Mouse (Mus musculus) neural tube, embryonic 13.5 days (tissue): ENCODE data around the gene AA792892. TPM values are rescaled to one million over a fixed set of nuclear protein-coding genes. Genes with fewer than 3 reads are reported as not detected.
"Not testable (repeated sequence)": the region's sequence is repeated elsewhere in the genome, so short reads cannot be mapped to it uniquely, and the experiment has no call there.

Source experiments
- ATAC-seq: fragments of 200-750 bp; cut with Nextera tagmentation; 2 replicates; pipeline ENCODE4 v1.8.0; 2017; ENCODE audit warnings: low read depth, mild to moderate bottlenecking, moderate TSS enrichment, moderate library complexity
- H3K27ac ChIP-seq: fragments of 300-500 bp; sonication (generic); replicated peaks from 2 replicates; pipeline ENCODE4 v1.5.1; 2015; ENCODE audit warnings: moderate library complexity, mild to moderate bottlenecking, inconsistent platforms
- H3K27me3 ChIP-seq: fragments of 300-500 bp; sonication (generic); 2 replicates; pipeline ENCODE4 v1.6.1; 2015; ENCODE audit warnings: mild to moderate bottlenecking, inconsistent platforms
- H3K36me3 ChIP-seq: fragments of 300-500 bp; sonication (generic); 2 replicates; pipeline ENCODE4 v1.6.1; 2015; ENCODE audit warnings: mild to moderate bottlenecking, inconsistent platforms
- H3K4me1 ChIP-seq: fragments of 300-500 bp; sonication (generic); replicated peaks from 2 replicates; pipeline ENCODE4 v1.6.1; 2015; ENCODE audit warnings: inconsistent platforms
- H3K4me2 ChIP-seq: fragments of 300-500 bp; sonication (generic); 2 replicates; pipeline ENCODE4 v1.6.1; 2015; ENCODE audit warnings: inconsistent platforms, mild to moderate bottlenecking, moderate library complexity
- H3K4me3 ChIP-seq: fragments of 300-500 bp; sonication (generic); 2 replicates; pipeline ENCODE4 v1.5.1; 2015; ENCODE audit warnings: mild to moderate bottlenecking, inconsistent platforms
- H3K9ac ChIP-seq: fragments of 300-500 bp; sonication (generic); 2 replicates; pipeline ENCODE4 v1.6.1; 2015; ENCODE audit warnings: moderate library complexity, mild to moderate bottlenecking, inconsistent platforms
- H3K9me3 ChIP-seq: fragments of 300-500 bp; sonication (generic); 2 replicates; pipeline ENCODE4 v1.6.1; 2016; ENCODE audit warnings: inconsistent platforms
- WGBS: fragments of 180-500 bp; shearing (Covaris S2); methylation state at CpG from one replicate; pipeline ENCODE4 v1.1.7; 2015; 5-methylcytosine and 5-hydroxymethylcytosine counted together
- polyA plus RNA-seq: library from polyadenylated mRNA; unstranded; fragments of >200 nt; fragmentation: Nextera tagmentation; extraction: Ambion mirVana; gene quantifications from 2 replicates; pipeline ENCODE4 v1.2.1, GENCODE M21; 2015

AA792892 gene
- not detected in 2 replicates for polyA plus RNA-seq

DNA sequence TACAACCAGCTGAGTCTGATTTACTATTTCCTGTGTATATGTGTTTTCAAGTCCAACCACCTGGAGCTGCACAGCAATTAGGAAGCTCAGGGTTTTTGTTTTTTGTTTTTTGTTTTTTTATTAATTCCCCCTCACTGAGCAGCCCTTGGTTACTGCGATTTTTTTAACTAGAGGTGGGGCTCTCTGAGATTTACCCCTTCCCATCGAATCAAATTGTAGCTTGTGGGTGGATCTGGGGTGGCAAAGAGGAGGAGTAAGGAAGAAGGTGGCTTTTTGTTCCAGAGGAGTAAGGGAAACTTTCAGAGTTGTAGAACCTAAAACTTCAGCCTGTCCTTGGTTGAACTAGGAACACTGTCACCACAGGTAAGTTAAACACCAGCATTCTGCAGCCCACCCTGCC is at the start of gene AA792892:
Gene AA792892 (plus strand): TSS at position 301 of the 400 bp plus-strand sequence.
- not testable (repeated sequence) for H3K9ac ChIP-seq, H3K4me1 ChIP-seq, H3K4me2 ChIP-seq, H3K9me3 ChIP-seq, H3K27ac ChIP-seq, H3K27me3 ChIP-seq, ATAC-seq, H3K36me3 ChIP-seq, H3K4me3 ChIP-seq
- no CpG with 5 or more reads among the region's 2 CpGs for WGBS

DNA sequence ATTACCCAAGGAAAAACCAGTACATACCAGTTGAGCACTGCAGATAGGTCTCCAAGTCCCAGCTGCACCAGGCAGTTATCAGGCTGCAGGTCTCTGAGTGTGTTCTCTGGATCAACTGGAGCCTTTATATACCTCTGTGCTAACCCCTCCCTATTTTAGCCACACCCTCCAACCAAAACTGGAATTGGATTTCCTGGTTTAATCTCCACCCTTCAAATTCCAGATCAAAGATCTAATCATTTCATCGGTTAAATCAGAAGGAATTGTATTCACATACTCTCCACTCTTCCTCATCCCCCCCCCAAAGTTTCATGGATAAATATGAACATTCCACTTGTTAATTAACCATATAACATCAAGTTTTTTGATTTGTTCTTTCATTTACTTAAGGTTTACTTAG is 32.9 kb upstream of the AA792892 start, which contains the start of gene A430089I19Rik:
Gene A430089I19Rik (minus strand): TSS at position 101 of the 400 bp plus-strand sequence.
- not testable (repeated sequence) for H3K27me3 ChIP-seq, H3K4me2 ChIP-seq, H3K4me1 ChIP-seq, H3K9me3 ChIP-seq, H3K9ac ChIP-seq, H3K4me3 ChIP-seq, H3K27ac ChIP-seq, ATAC-seq, H3K36me3 ChIP-seq
- whole genome bisulfite sequencing, result 97% methylated on average over 1 of the region's 1 CpGs

DNA sequence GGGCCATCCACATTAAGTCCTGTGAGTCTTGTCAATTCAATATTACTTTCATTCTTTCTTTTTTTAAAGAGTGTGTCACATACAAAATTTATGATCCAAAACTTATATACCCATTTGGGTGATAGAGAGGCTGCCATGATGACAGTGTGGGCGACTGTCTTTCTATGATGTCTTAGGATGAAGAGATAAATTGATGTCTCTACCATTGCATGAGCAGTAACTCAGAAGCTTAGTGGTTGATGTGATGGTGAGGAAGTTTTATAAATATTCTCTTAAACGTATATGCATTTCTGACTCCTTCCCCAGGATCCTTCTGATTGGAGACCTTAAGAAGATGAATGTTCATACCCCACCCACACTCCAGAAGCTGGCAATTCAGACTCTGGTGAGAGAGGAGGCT is 25.4 kb upstream of the AA792892 start, which contains the start of gene Gm6502:
Gene Gm6502 (plus strand): TSS at position 301 of the 400 bp plus-strand sequence.
- not testable (repeated sequence) for ATAC-seq, H3K27ac ChIP-seq, H3K36me3 ChIP-seq, H3K9ac ChIP-seq, H3K4me1 ChIP-seq, H3K4me2 ChIP-seq, H3K9me3 ChIP-seq, H3K27me3 ChIP-seq, H3K4me3 ChIP-seq
- WGBS, result no CpG with 5 or more reads among the region's 2 CpGs

Other genes starting within 250 kb of the AA792892 start
- not detected in 2 replicates for gene Gm3106, start 121.7 kb upstream of the AA792892 start, polyA plus RNA-seq
- not detected in 2 replicates for gene A430089I19Rik, start 33.0 kb upstream of the AA792892 start, polyA plus RNA-seq
- not detected in 2 replicates for gene Gm6502, start 25.3 kb upstream of the AA792892 start, polyA plus RNA-seq
- not detected in 2 replicates for gene Gm7682, start 106.0 kb downstream of the AA792892 start, polyA plus RNA-seq
- not detected in 2 replicates for gene Gm3139, start 186.5 kb downstream of the AA792892 start, polyA plus RNA-seq